Mouse (Mus musculus): ENCODE measurements at regions not wholly inside any gene's neighbourhood (a gene's known extent, or its start where the extent isn't known, plus 50 kb on each side); places are given as distances from the start of the nearest gene placed in this dataset.

DNA sequence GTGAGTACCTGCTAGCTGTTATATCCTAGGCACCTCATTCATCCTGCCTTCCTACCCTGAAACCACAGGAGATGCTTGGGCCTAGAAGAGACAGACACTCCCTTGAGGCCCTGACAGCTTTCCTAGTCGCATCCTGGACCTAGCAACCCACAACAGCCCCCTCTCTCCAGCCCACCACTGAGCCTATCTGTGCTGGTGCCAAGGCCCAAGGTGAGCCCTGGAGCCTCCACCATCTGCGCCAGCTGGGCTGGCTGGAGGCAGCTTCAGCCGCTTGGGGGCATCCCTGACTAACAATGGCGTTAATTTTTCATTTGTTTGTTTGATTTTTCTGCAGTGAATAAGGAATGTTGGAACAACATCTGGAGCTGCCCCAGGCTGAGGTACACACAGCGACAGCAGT lies 118.1 kb upstream of the Csf3r start:
- Histone ChIP-seq H3K36me3 (ENCODE audit: control insufficient read depth, insufficient read depth, low read length) (no peaks in the 10 kb centered on the region), H3K4me1 (ENCODE audit: control insufficient read depth, insufficient read depth, low read length) (no peaks in the 10 kb centered on the region), H3K79me2 (ENCODE audit: control insufficient read depth, insufficient read depth, low read length) (no peaks in the 10 kb centered on the region), H3K27me3 (ENCODE audit: control insufficient read depth, insufficient read depth, low read length) (no peaks in the 10 kb centered on the region), H3K27ac (replicated peaks; ENCODE audit: insufficient read depth, low read depth, low read length) (no peak overlapping the region), H3K4me3 (ENCODE audit: insufficient read depth, low read depth, low read length) (no peak overlapping the region), H3K9ac (ENCODE audit: low read depth, low read length) (no peak overlapping the region)
- 77% methylated on average over 5 of the region's 5 CpGs for WGBS
- no peak for DNase-seq (ENCODE audit: extremely low read depth, low read depth, low spot score)
- TF ChIP-seq CTCF (IDR thresholded peaks at IDR 0.05; ENCODE audit: low read depth, low read length) = 0 out of 2 replicates have a peak, but pooled peaks have one; percentile 1
- no peak for TF ChIP-seq POLR2A (IDR thresholded peaks at IDR 0.05; ENCODE audit: extremely low read depth, insufficient read depth, low read length)

- no peak for DNase-seq (ENCODE audit: extremely low read depth, low read depth, low spot score)
- no peaks in the 10 kb centered on the region for H3K79me2 ChIP-seq (ENCODE audit: control insufficient read depth, insufficient read depth, low read length)
- no peaks in the 10 kb centered on the region for H3K36me3 ChIP-seq (ENCODE audit: control insufficient read depth, insufficient read depth, low read length)
- no peak overlapping the region for H3K27ac ChIP-seq (replicated peaks; ENCODE audit: insufficient read depth, low read depth, low read length)
- H3K9ac ChIP-seq (ENCODE audit: low read depth, low read length) = no peak overlapping the region
- H3K4me3 ChIP-seq (ENCODE audit: insufficient read depth, low read depth, low read length) = no peak overlapping the region
- H3K4me1 ChIP-seq (ENCODE audit: control insufficient read depth, insufficient read depth, low read length) = no peaks in the 10 kb centered on the region
- no peaks in the 10 kb centered on the region for H3K27me3 ChIP-seq (ENCODE audit: control insufficient read depth, insufficient read depth, low read length)
- no peak for TF ChIP-seq POLR2A (IDR thresholded peaks at IDR 0.05; ENCODE audit: extremely low read depth, insufficient read depth, low read length)
- no peak for TF ChIP-seq CTCF (IDR thresholded peaks at IDR 0.05; ENCODE audit: low read depth, low read length)
- WGBS = 79% methylated on average over 8 of the region's 8 CpGs
These were observed 115.4 kb upstream of the Csf3r start for GRCm38 (mm10) chr4:125908901-125909300.

- Histone ChIP-seq H3K27me3 (ENCODE audit: control insufficient read depth, insufficient read depth, low read length) (no peaks in the 10 kb centered on the region), H3K9ac (ENCODE audit: low read depth, low read length) (no peak overlapping the region), H3K36me3 (ENCODE audit: control insufficient read depth, insufficient read depth, low read length) (no peaks in the 10 kb centered on the region), H3K79me2 (ENCODE audit: control insufficient read depth, insufficient read depth, low read length) (no peaks in the 10 kb centered on the region), H3K27ac (replicated peaks; ENCODE audit: insufficient read depth, low read depth, low read length) (no peak overlapping the region), H3K4me1 (ENCODE audit: control insufficient read depth, insufficient read depth, low read length) (no peaks in the 10 kb centered on the region), H3K4me3 (ENCODE audit: insufficient read depth, low read depth, low read length) (no peak overlapping the region)
- no peak for DNase-seq (ENCODE audit: extremely low read depth, low read depth, low spot score)
- WGBS = 26% methylated on average over 24 of the region's 24 CpGs
- TF ChIP-seq POLR2A (IDR thresholded peaks at IDR 0.05; ENCODE audit: extremely low read depth, insufficient read depth, low read length) (no peak), CTCF (IDR thresholded peaks at IDR 0.05; ENCODE audit: low read depth, low read length) (no peak)
These were observed 112.6 kb upstream of the Csf3r start for GRCm38 (mm10) chr4:125911541-125912270.

DNA sequence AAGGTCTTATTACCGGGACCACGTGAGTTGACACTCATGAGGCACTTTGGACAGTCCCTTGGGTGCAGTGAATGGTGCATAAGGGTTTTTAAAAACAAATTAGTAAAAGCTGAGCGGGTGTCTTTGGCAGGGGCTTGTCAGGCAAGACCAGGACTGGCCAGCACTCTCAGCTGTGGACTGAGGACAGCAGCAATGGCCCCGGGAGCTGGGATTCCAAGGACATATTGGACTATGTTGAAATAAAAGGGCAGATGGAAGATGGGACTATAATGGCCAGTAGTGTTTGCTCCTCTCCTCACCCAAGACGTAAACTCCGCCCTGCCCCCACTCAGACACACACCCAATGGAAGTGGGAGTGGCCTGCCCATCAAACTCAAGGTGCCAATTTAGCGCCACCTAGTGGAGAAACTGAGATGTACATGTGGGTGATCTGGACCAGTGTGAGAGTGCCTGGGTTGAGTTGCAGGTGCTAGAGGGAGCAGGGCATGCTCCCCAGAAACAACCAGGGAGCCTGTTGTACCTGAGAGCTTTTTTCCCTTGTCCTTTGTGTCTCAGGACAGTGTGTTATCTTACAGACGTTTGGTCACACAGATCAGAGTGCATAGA lies 111.8 kb upstream of the Csf3r start:
- H3K9ac ChIP-seq (ENCODE audit: low read depth, low read length) = no peak overlapping the region
- H3K79me2 ChIP-seq (ENCODE audit: control insufficient read depth, insufficient read depth, low read length) = no peaks in the 10 kb centered on the region
- H3K4me1 ChIP-seq (ENCODE audit: control insufficient read depth, insufficient read depth, low read length) = no peaks in the 10 kb centered on the region
- WGBS = 32% methylated on average over 8 of the region's 8 CpGs
- H3K4me3 ChIP-seq (ENCODE audit: insufficient read depth, low read depth, low read length) = no peak overlapping the region
- TF ChIP-seq CTCF (IDR thresholded peaks at IDR 0.05; ENCODE audit: low read depth, low read length) = peak; percentile 55
- TF ChIP-seq POLR2A (IDR thresholded peaks at IDR 0.05; ENCODE audit: extremely low read depth, insufficient read depth, low read length) = no peak
- no peaks in the 10 kb centered on the region for H3K36me3 ChIP-seq (ENCODE audit: control insufficient read depth, insufficient read depth, low read length)
- peak; percentile 39 for DNase-seq (ENCODE audit: extremely low read depth, low read depth, low spot score)
- no peak overlapping the region for H3K27ac ChIP-seq (replicated peaks; ENCODE audit: insufficient read depth, low read depth, low read length)
- no peaks in the 10 kb centered on the region for H3K27me3 ChIP-seq (ENCODE audit: control insufficient read depth, insufficient read depth, low read length)

- no peak overlapping the region for H3K9ac ChIP-seq (ENCODE audit: low read depth, low read length)
- H3K79me2 ChIP-seq (ENCODE audit: control insufficient read depth, insufficient read depth, low read length) = no peaks in the 10 kb centered on the region
- H3K4me1 ChIP-seq (ENCODE audit: control insufficient read depth, insufficient read depth, low read length) = no peaks in the 10 kb centered on the region
- H3K4me3 ChIP-seq (ENCODE audit: insufficient read depth, low read depth, low read length) = no peak overlapping the region
- WGBS = 32% methylated on average over 8 of the region's 8 CpGs
- TF ChIP-seq CTCF (IDR thresholded peaks at IDR 0.05; ENCODE audit: low read depth, low read length) = no peak; the same call in 1 of the 2 replicates
- no peak for TF ChIP-seq POLR2A (IDR thresholded peaks at IDR 0.05; ENCODE audit: extremely low read depth, insufficient read depth, low read length)
- no peak for DNase-seq (ENCODE audit: extremely low read depth, low read depth, low spot score)
- H3K27me3 ChIP-seq (ENCODE audit: control insufficient read depth, insufficient read depth, low read length) = no peaks in the 10 kb centered on the region
- H3K36me3 ChIP-seq (ENCODE audit: control insufficient read depth, insufficient read depth, low read length) = no peaks in the 10 kb centered on the region
- H3K27ac ChIP-seq (replicated peaks; ENCODE audit: insufficient read depth, low read depth, low read length) = no peak overlapping the region
These were observed 109.2 kb upstream of the Csf3r start for GRCm38 (mm10) chr4:125915166-125915565.

GRCm38 (mm10) chr4:125917210-125917609 lies 107.1 kb upstream of the Csf3r start:
- Histone ChIP-seq H3K27me3 (ENCODE audit: control insufficient read depth, insufficient read depth, low read length) (no peaks in the 10 kb centered on the region), H3K4me3 (ENCODE audit: insufficient read depth, low read depth, low read length) (no peak overlapping the region), H3K79me2 (ENCODE audit: control insufficient read depth, insufficient read depth, low read length) (no peaks in the 10 kb centered on the region), H3K9ac (ENCODE audit: low read depth, low read length) (no peak overlapping the region), H3K4me1 (ENCODE audit: control insufficient read depth, insufficient read depth, low read length) (no peaks in the 10 kb centered on the region), H3K36me3 (ENCODE audit: control insufficient read depth, insufficient read depth, low read length) (no peaks in the 10 kb centered on the region), H3K27ac (replicated peaks; ENCODE audit: insufficient read depth, low read depth, low read length) (no peak overlapping the region)
- 48% methylated on average over 6 of the region's 6 CpGs for WGBS
- no peak for DNase-seq (ENCODE audit: extremely low read depth, low read depth, low spot score)
- TF ChIP-seq CTCF (IDR thresholded peaks at IDR 0.05; ENCODE audit: low read depth, low read length) (no peak), POLR2A (IDR thresholded peaks at IDR 0.05; ENCODE audit: extremely low read depth, insufficient read depth, low read length) (no peak)
